Mouse (Mus musculus) liver, adult (tissue): ENCODE measurements around the gene Dohh.

Experiments
- GATA4 ChIP-seq: IDR thresholded peaks from 2 replicates; pipeline ENCODE4 v1.6.1; 2014; ENCODE audit warnings: mild to moderate bottlenecking, low read length; ENCODE audit not compliant: insufficient replicate concordance

Gene Dohh

GRCm38 (mm10) chr10:81383802-81384604 lies at the start of gene Dohh, which contains the start of gene Gm48551:
Gene Dohh, plus strand, starts transcription at chr10:81384428.
Gene Gm48551, plus strand, starts transcription at chr10:81384466.
- TF ChIP-seq GATA4, result no peak

GRCm38 (mm10) chr10:81335393-81336340 lies 48.6 kb upstream of the Dohh start:
- TF ChIP-seq GATA4, result no peak

- no peak for TF ChIP-seq GATA4
These were observed 47.7 kb upstream of the Dohh start for GRCm38 (mm10) chr10:81336558-81336957.

GRCm38 (mm10) chr10:81340551-81341332 lies 43.5 kb upstream of the Dohh start:
- TF ChIP-seq GATA4, result no peak

- no peak for TF ChIP-seq GATA4
These were observed 42.8 kb upstream of the Dohh start for GRCm38 (mm10) chr10:81341333-81341949.

- TF ChIP-seq GATA4, result no peak
These were observed 41.3 kb upstream of the Dohh start, which contains the start of gene Gipc3 for GRCm38 (mm10) chr10:81342686-81343505. Gene Gipc3, minus strand, starts transcription at chr10:81343266.

- TF ChIP-seq GATA4, result no peak
These were observed 39.6 kb upstream of the Dohh start for GRCm38 (mm10) chr10:81344421-81345161.

- TF ChIP-seq GATA4, result no peak
These were observed 39.1 kb upstream of the Dohh start for GRCm38 (mm10) chr10:81345162-81345534.

- no peak for TF ChIP-seq GATA4
These were observed 37.7 kb upstream of the Dohh start for GRCm38 (mm10) chr10:81346453-81347067.

- TF ChIP-seq GATA4, result no peak
These were observed 35.1 kb upstream of the Dohh start for GRCm38 (mm10) chr10:81349146-81349545.

- TF ChIP-seq GATA4, result no peak
These were observed 34.3 kb upstream of the Dohh start for GRCm38 (mm10) chr10:81349961-81350350.

GRCm38 (mm10) chr10:81350351-81351063 lies 33.7 kb upstream of the Dohh start, which contains the start of gene Hmg20b:
Gene Hmg20b, minus strand, starts transcription at chr10:81350480.
- peak; percentile 7; the same call in 1 of the 2 replicates for TF ChIP-seq GATA4
